Mouse (Mus musculus): Measurements from ENCODE around the gene Wnt11.

DNA sequence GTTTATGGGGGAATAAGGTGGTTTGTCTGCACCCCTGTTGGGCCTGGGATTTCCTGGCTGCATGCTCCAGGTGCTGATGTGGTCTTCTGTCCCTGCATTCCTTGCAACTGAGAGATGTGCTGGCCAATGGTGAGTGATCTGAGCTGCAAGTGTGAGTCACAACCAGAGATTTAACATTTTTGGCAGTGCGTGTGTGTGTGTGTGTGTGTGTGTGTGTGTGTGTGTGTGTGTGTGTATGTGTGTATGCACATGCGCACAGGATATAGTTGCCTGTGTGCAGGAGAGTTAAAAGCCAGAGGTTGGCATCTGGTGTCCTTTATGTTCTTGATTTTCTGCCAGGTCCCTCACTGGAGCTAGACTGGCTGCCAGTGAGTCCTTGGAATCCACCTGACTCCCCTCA is 44.3 kb downstream of the Wnt11 start:
- TF ChIP-seq POLR2A (IDR thresholded peaks at IDR 0.05; ENCODE audit: control insufficient read depth, low read depth, low read length): no peak
- no peak for TF ChIP-seq CTCF (IDR thresholded peaks at IDR 0.05; ENCODE audit: control insufficient read depth, insufficient read depth, insufficient replicate concordance, low read depth, low read length)

All from testis, adult 2 months (tissue).